Mouse (Mus musculus): ENCODE measurements around the gene B3gntl1. TPM values are rescaled to one million over a fixed set of nuclear protein-coding genes. Genes with fewer than 3 reads are reported as not detected.

Gene B3gntl1
- 7.6 and 9.1 TPM in 2 replicates for polyA plus RNA-seq (2012; rRNA removed)

- Histone ChIP-seq H3K36me3 (ENCODE audit: control insufficient read depth, insufficient read depth, low read length) (no peaks in the 10 kb centered on the region), H3K27me3 (ENCODE audit: control insufficient read depth, insufficient read depth, low read length) (no peaks in the 10 kb centered on the region), H3K4me3 (ENCODE audit: control insufficient read depth, low read depth, low read length) (peak within 1 kb of the TSS; percentile 75), H3K27ac (ENCODE audit: control insufficient read depth, insufficient read depth, low read depth, low read length) (peak within 1 kb of the TSS; percentile 90), H3K4me1 (ENCODE audit: control insufficient read depth, insufficient read depth, low read length) (peaks cover 5% of the 10 kb centered on the region)
- TF ChIP-seq POLR2A (IDR thresholded peaks at IDR 0.05; ENCODE audit: control insufficient read depth, low read depth, low read length): peak; percentile 65
- 0 out of 2 replicates have a peak, but pooled peaks have one; percentile 2 for TF ChIP-seq CTCF (IDR thresholded peaks at IDR 0.05; ENCODE audit: control insufficient read depth, insufficient read depth, insufficient replicate concordance, low read depth, low read length)
Measured at GRCm38 (mm10) chr11:121672990-121673572, at the start of gene B3gntl1. TSS of gene B3gntl1 (minus strand) at chr11:121673153.

GRCm38 (mm10) chr11:121722434-121722833 is 49.5 kb upstream of the B3gntl1 start:
- TF ChIP-seq CTCF (IDR thresholded peaks at IDR 0.05; ENCODE audit: control insufficient read depth, insufficient read depth, insufficient replicate concordance, low read depth, low read length) (no peak), POLR2A (IDR thresholded peaks at IDR 0.05; ENCODE audit: control insufficient read depth, low read depth, low read length) (no peak)
- H3K4me1 ChIP-seq (ENCODE audit: control insufficient read depth, insufficient read depth, low read length): no peaks in the 10 kb centered on the region
- H3K27ac ChIP-seq (ENCODE audit: control insufficient read depth, insufficient read depth, low read depth, low read length): no peak overlapping the region
- no peak overlapping the region for H3K4me3 ChIP-seq (ENCODE audit: control insufficient read depth, low read depth, low read length)
- no peaks in the 10 kb centered on the region for H3K27me3 ChIP-seq (ENCODE audit: control insufficient read depth, insufficient read depth, low read length)
- H3K36me3 ChIP-seq (ENCODE audit: control insufficient read depth, insufficient read depth, low read length): no peaks in the 10 kb centered on the region

GRCm38 (mm10) chr11:121720752-121721151 is 47.8 kb upstream of the B3gntl1 start:
- Histone ChIP-seq H3K4me3 (ENCODE audit: control insufficient read depth, low read depth, low read length) (no peak overlapping the region), H3K27ac (ENCODE audit: control insufficient read depth, insufficient read depth, low read depth, low read length) (no peak overlapping the region), H3K36me3 (ENCODE audit: control insufficient read depth, insufficient read depth, low read length) (no peaks in the 10 kb centered on the region), H3K27me3 (ENCODE audit: control insufficient read depth, insufficient read depth, low read length) (no peaks in the 10 kb centered on the region), H3K4me1 (ENCODE audit: control insufficient read depth, insufficient read depth, low read length) (no peaks in the 10 kb centered on the region)
- TF ChIP-seq POLR2A (IDR thresholded peaks at IDR 0.05; ENCODE audit: control insufficient read depth, low read depth, low read length) (no peak), CTCF (IDR thresholded peaks at IDR 0.05; ENCODE audit: control insufficient read depth, insufficient read depth, insufficient replicate concordance, low read depth, low read length) (no peak)

GRCm38 (mm10) chr11:121717724-121718123 is 44.8 kb upstream of the B3gntl1 start:
- H3K36me3 ChIP-seq (ENCODE audit: control insufficient read depth, insufficient read depth, low read length): no peaks in the 10 kb centered on the region
- H3K27me3 ChIP-seq (ENCODE audit: control insufficient read depth, insufficient read depth, low read length): no peaks in the 10 kb centered on the region
- no peaks in the 10 kb centered on the region for H3K4me1 ChIP-seq (ENCODE audit: control insufficient read depth, insufficient read depth, low read length)
- no peak overlapping the region for H3K4me3 ChIP-seq (ENCODE audit: control insufficient read depth, low read depth, low read length)
- TF ChIP-seq POLR2A (IDR thresholded peaks at IDR 0.05; ENCODE audit: control insufficient read depth, low read depth, low read length): no peak
- no peak for TF ChIP-seq CTCF (IDR thresholded peaks at IDR 0.05; ENCODE audit: control insufficient read depth, insufficient read depth, insufficient replicate concordance, low read depth, low read length)
- H3K27ac ChIP-seq (ENCODE audit: control insufficient read depth, insufficient read depth, low read depth, low read length): no peak overlapping the region

GRCm38 (mm10) chr11:121714745-121715485 is 42.0 kb upstream of the B3gntl1 start:
- Histone ChIP-seq H3K4me3 (ENCODE audit: control insufficient read depth, low read depth, low read length) (no peak overlapping the region), H3K27ac (ENCODE audit: control insufficient read depth, insufficient read depth, low read depth, low read length) (no peak overlapping the region), H3K27me3 (ENCODE audit: control insufficient read depth, insufficient read depth, low read length) (no peaks in the 10 kb centered on the region), H3K4me1 (ENCODE audit: control insufficient read depth, insufficient read depth, low read length) (no peaks in the 10 kb centered on the region), H3K36me3 (ENCODE audit: control insufficient read depth, insufficient read depth, low read length) (no peaks in the 10 kb centered on the region)
- no peak for TF ChIP-seq CTCF (IDR thresholded peaks at IDR 0.05; ENCODE audit: control insufficient read depth, insufficient read depth, insufficient replicate concordance, low read depth, low read length)
- TF ChIP-seq POLR2A (IDR thresholded peaks at IDR 0.05; ENCODE audit: control insufficient read depth, low read depth, low read length): no peak

GRCm38 (mm10) chr11:121713569-121713968 is 40.6 kb upstream of the B3gntl1 start:
- H3K27ac ChIP-seq (ENCODE audit: control insufficient read depth, insufficient read depth, low read depth, low read length): no peak overlapping the region
- TF ChIP-seq POLR2A (IDR thresholded peaks at IDR 0.05; ENCODE audit: control insufficient read depth, low read depth, low read length) (no peak), CTCF (IDR thresholded peaks at IDR 0.05; ENCODE audit: control insufficient read depth, insufficient read depth, insufficient replicate concordance, low read depth, low read length) (no peak)

GRCm38 (mm10) chr11:121712987-121713386 is 40.0 kb upstream of the B3gntl1 start:
- Histone ChIP-seq H3K27me3 (ENCODE audit: control insufficient read depth, insufficient read depth, low read length) (no peaks in the 10 kb centered on the region), H3K4me3 (ENCODE audit: control insufficient read depth, low read depth, low read length) (no peak overlapping the region), H3K4me1 (ENCODE audit: control insufficient read depth, insufficient read depth, low read length) (no peaks in the 10 kb centered on the region), H3K36me3 (ENCODE audit: control insufficient read depth, insufficient read depth, low read length) (no peaks in the 10 kb centered on the region), H3K27ac (ENCODE audit: control insufficient read depth, insufficient read depth, low read depth, low read length) (no peak overlapping the region)
- TF ChIP-seq CTCF (IDR thresholded peaks at IDR 0.05; ENCODE audit: control insufficient read depth, insufficient read depth, insufficient replicate concordance, low read depth, low read length) (no peak), POLR2A (IDR thresholded peaks at IDR 0.05; ENCODE audit: control insufficient read depth, low read depth, low read length) (no peak)

More at GRCm38 (mm10) chr11:121713569-121713968, 40.6 kb upstream of the B3gntl1 start:
- Histone ChIP-seq H3K4me3 (ENCODE audit: control insufficient read depth, low read depth, low read length) (no peak overlapping the region), H3K36me3 (ENCODE audit: control insufficient read depth, insufficient read depth, low read length) (no peaks in the 10 kb centered on the region), H3K4me1 (ENCODE audit: control insufficient read depth, insufficient read depth, low read length) (no peaks in the 10 kb centered on the region), H3K27me3 (ENCODE audit: control insufficient read depth, insufficient read depth, low read length) (no peaks in the 10 kb centered on the region)
